Mouse (Mus musculus): ENCODE data around the gene Ccdc7b. TPM values are rescaled to one million over a fixed set of nuclear protein-coding genes. Genes with fewer than 3 reads are reported as not detected.
"Not testable (repeated sequence)": the region's sequence is repeated elsewhere in the genome, so short reads cannot be mapped to it uniquely, and the experiment has no call there.

The Ccdc7b gene
- polyA plus RNA-seq (2012; rRNA removed), result not detected in 2 replicates

GRCm38 (mm10) chr8:129066834-129067233 lies at the start of gene Ccdc7b:
Gene Ccdc7b (plus strand): TSS chr8:129067134.
- not testable (repeated sequence) for DNase-seq (ENCODE audit: low read depth)

- DNase-seq (ENCODE audit: low read depth), result not testable (repeated sequence)
These were observed 1.5 kb upstream of the Ccdc7b start, which contains the start of gene Ccdc7a for GRCm38 (mm10) chr8:129065417-129065816. Gene Ccdc7a (minus strand): TSS chr8:129065517.

- DNase-seq (ENCODE audit: low read depth), result not testable (repeated sequence)
These were observed 48.8 kb downstream of the Ccdc7b start for GRCm38 (mm10) chr8:129115761-129116160.

DNA sequence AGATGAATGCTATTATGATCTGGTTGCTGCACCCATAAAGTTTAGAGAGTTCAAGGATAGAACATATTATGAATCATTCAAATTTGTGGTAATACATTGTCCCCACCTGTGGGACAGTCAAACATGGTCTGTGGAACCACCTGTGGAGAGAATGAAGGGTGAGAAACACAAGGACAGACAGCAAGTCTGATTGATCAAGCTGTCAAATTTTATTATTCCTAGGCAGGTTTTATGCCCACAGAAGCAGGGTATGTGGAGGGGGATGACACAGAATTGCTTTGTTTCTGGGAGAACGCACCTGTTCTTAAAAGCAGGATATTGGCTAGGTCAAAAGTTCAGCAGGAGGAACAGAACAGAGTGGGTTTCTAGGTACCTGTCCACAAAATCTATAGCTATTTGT lies 64.6 kb downstream of the Ccdc7b start, which contains the start of gene Gm10999:
Gene Gm10999, minus strand, starts transcription at position 101 of the 400 bp plus-strand sequence.
- TF ChIP-seq POLR2A (IDR thresholded peaks at IDR 0.05; ENCODE audit: borderline replicate concordance, extremely low read depth, insufficient read depth, insufficient read length, poor library complexity, severe bottlenecking), result no peak
- no peak for TF ChIP-seq CTCF (IDR thresholded peaks at IDR 0.05; ENCODE audit: borderline replicate concordance, extremely low read depth, insufficient read depth, insufficient read length)
- no peak for DNase-seq (ENCODE audit: low read depth)

DNA sequence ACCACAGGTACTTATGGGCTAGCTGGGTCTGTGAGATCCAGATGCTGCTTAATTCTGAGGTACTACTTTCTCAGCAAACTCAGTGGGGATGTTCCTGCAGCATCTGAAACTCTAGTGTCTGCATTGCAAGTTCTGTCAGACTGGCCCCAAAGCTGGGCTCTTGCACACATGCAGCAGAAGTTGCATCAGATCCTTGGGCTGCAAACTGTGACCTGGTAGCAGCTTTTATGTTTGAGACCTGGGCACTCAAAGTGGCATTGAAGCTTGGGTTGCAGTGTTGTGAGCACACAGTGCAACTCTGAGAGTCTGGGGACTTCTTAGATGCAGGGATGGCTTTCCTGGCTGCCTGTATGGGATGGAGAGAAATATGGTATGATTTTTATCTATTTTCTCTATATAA lies 66.5 kb downstream of the Ccdc7b start:
- no peak for DNase-seq (ENCODE audit: low read depth)

More for the DNA sequence above, 66.5 kb downstream of the Ccdc7b start:
- TF ChIP-seq POLR2A (IDR thresholded peaks at IDR 0.05; ENCODE audit: borderline replicate concordance, extremely low read depth, insufficient read depth, insufficient read length, poor library complexity, severe bottlenecking), result no peak
- no peak for TF ChIP-seq CTCF (IDR thresholded peaks at IDR 0.05; ENCODE audit: borderline replicate concordance, extremely low read depth, insufficient read depth, insufficient read length)

Other genes with a start within 250 kb of the Ccdc7b start
- gene Ccdc7a, start 1.6 kb upstream of the Ccdc7b start, polyA plus RNA-seq (2012; rRNA removed), result not detected in 2 replicates
- not detected in 2 replicates for gene Gm10999, start 64.5 kb downstream of the Ccdc7b start, polyA plus RNA-seq (2012; rRNA removed)
- gene 2610044O15Rik8, start 167.3 kb downstream of the Ccdc7b start, polyA plus RNA-seq (2012; rRNA removed), result 10.9 and 12.1 TPM in 2 replicates

Data from brain, embryonic 14.5 days (tissue).